Mouse (Mus musculus): ENCODE measurements around the gene Cited4.
A peak's percentile ranks its signal among the peaks of the same experiment; 100 is the strongest.

Gene Cited4

DNA sequence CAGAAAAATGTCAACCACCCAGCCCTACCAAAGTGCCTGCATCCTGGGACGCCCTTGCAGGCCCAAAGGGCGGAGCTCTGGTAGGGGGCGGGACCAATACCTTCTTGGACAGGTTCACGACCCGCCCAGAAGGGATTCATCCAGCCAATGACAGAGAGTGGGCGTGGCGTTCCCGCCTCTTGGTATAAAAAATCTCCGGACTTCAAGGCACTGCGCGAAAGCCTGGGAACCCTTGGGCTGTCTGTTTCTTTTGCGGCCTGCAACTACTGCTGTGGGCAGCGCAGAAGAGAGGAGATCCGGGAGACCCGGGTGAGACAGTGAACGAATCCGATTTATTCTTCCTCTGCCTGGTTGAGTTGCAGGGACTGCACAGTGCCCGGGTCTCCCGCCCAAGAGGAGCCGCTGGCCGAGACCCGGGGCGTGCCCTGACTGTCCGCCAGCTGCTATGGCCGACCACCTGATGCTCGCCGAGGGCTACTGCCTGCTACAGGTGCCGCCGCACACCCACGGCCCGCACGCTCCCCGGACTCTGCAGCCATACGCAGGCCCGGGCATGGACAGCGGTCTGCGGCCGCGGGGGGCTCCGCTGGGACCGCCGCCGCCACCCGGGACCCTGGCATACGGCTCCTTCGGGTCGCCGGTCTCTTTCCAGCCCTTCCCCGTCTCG, at the start of gene Cited4:
Gene Cited4 (plus strand): TSS at position 215 of the 667 bp plus-strand sequence.
- peak; percentile 86 to 87 for DNase-seq

DNA sequence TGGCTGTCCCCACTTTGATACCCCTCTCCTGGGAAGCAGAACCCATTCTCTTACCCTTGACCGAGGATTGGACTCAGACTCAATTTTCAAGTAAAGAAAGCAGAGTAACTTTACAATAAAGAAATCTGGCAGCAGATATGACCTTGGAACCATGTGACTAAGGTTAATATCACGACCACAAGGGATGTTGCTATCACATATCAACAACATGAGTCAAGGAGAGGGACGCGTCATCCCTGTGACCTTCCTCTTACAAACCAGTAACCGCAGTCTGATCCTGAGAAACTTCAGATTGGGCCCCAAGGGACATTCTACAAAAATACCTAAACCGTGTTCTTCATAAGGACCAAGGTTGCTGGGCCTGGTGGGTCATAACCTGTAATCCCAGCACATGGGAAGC, 38.6 kb upstream of the Cited4 start:
- DNase-seq = no peak

DNA sequence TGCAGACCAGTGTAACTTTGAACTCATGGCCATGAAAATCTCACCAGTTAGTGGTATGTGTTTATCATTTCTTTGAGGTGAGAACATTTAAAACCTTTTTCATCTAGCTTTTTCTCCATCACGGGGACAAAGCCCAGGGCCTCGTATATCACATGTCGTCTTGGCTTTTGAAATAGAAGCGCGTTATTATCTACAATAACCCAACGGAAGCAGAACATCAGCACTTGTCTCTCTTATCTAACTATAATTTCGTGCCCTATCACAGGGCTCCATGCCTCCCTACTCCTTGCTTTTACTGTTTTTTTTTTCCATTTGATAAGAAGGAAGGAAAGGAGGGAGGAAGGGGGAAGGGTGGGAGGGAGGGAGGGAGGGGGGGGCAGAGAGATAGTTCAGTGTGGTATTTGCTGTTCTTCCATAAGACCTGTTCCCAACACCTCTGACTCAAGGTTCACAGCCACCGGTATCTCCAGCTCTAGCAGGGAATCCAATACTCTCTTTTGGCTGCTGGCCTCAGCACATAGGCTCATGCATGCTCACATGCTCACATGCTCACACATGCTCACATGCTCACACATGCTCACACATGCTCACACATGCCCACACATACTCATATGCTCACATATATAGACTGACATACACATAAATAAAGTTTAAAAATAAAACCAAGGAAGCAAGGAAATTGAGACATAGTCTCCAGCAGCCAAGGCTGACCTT, 36.0 kb upstream of the Cited4 start:
- no peak for DNase-seq

DNA sequence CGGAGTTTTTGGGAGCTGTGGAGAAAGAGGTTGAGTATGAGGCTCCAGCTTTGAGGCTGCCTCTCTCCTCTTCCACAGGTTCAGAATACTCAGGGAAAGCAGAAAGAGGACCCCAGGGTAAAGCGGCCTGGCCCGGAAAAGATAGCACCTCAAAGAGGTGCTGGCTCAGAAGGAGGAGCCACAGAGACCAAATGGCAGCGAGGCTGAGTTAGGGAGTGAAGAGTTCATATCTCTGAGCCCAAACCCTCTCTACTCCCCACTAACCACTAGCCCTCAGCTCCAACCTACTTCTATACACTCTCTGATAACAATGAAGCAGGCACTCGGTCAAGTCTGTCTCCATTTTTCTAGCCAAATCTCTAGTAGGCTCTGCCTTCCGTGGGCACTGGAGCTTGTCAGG, 34.5 kb upstream of the Cited4 start:
- DNase-seq = no peak

DNA sequence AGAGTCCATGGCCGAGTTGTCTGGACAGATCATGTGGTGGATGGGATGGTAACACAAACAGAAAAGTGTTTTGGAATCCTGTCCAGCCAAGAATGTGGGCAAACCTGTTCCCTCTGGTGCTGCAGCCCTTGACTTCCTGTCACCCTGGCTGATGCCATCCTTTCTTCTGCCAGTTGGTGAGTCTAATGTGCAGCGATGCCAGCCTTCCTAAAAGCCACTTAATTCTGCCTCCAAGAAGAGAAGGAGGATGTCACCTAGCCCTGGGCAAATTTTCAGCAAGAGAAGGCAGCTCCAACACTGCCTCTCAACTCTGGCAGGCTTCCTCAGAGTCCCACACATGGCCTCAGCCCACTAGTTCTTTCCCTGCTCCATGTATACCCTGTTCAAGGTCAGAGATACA, 31.0 kb upstream of the Cited4 start:
- peak; percentile 41 to 46 for DNase-seq

DNA sequence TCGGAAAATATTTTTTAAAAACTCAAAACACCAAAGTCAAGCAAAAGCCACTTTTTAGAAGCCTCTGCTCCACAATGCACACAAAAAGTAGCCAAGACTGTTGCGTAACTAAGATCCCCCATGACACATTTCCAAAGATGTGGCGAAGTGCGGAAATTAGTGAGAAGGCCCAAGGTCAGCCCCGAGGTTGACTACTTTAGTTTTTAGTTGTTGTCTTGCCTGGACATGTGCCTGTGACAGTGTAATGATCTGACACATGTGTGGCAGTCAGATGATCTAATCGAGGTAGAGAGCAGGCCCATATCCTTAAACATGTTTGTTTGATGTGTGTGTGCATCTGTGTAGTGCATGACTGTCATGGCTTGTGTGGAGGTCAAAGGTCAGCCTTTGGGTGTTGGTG, 24.4 kb upstream of the Cited4 start:
- no peak for DNase-seq

DNA sequence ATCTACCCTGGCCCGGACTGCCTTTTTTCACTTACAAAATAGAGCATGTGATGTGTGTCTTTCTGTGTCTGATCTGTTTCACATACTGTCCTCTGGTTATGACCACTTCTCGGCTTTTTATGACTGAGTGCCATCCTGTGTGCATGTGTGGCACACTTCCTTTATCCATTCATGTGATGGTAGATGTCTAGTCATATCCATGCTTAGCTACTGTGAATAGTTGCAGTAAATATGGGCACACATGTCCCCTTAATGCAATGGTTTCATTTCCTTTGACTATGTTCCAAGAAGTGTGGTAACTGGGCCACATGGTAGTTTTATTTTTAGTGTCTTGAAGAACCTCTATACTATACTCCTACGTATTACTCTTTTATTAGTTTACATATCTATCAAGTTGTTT, 22.5 kb upstream of the Cited4 start:
- no peak for DNase-seq

DNA sequence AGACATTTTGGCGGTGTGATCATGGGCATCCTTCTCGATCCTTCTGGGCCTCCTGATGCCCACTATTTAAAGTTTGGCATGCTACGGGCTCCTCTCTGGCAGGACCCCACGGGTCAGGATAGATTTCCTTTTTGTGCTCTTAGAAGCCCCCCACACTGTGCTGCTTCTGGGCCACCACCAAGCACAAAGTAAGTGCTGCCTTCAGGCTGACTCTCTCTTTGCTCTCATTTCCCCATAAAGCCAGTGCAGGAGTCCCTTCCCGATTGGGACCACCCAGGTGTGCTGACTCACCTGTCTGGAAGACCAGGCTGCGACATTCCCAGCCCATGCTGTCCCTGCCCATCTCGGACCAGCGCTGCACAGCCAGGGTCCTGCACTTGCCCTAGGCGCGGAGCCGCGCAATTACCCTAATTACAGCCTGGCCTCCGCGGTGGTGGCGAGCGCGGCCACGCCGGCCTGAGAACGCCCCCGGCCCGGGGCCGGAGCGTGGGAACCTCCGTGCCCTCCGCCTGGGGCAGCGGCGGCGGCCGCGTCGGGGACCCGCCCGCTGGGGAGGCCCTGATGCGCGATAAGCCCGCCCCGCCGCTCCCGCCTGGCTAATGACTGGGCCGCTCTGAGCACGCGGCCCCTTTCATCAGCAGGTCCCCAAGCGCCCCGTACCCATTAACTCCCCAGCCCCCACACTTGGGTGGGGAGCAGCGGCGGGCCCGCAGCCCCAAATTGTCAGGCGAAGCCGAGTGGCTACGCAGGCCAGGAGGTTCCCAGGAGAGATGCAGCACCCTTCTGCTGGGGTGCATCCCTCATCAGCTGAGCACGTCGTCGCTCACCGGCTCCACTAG, 16.8 kb upstream of the Cited4 start:
- DNase-seq = peak; percentile 54 to 62

DNA sequence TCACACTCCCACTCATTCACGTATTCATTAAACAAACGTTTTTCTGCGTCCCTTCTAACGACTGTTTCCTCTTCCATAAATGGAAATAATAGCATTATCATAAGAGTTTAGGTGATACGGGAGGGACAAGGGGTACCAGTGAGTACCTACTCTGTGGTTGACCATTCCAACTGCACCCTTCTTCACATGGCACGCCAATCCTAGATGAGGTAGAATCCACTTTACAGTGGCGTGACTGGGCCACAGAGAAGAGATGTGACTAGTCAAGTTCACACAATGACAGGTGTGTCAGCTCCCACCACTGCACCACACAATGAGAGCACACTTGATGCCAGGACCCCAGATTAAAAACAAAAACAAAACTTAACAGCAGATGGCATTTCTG, 16.2 kb upstream of the Cited4 start:
- DNase-seq = peak; percentile 25 to 34

DNA sequence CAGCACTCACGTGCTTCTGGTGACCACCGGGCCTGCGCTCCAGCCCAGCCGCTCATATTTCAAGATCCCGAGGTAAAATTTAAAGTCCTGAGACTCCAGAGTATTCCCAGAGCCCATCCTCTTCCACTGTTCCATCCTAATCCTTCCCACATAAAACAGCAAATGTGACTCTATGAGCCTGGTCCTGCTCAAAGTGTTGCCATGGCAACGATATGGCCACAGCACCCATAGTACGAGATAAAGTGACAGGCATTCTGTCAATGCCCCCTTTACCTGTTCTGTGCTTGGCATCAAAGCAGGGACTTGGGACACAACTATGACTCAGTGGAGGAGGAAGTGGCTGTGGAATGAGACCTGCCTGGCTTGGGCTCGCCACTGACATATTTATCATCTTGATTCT, 10.5 kb upstream of the Cited4 start:
- DNase-seq = no peak

DNA sequence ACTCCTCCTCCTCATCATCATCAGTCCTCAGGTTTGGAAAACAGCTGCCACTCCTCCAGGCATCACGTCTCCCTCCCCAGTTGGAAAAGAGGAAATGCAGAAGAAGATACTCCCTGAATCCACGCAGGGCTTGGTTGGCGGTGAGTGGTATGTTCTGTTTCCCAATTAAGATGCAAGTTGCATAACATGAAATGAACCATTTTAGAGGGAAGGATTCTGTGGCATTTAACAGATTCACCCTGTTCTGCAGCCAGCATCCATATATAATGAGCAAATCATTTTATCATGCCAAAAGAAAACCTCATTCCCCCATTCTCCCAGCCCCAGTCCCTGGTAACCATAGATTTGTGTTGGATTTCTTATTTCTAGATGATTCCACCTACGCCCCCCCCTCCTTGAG, 5.9 kb upstream of the Cited4 start:
- no peak for DNase-seq

DNA sequence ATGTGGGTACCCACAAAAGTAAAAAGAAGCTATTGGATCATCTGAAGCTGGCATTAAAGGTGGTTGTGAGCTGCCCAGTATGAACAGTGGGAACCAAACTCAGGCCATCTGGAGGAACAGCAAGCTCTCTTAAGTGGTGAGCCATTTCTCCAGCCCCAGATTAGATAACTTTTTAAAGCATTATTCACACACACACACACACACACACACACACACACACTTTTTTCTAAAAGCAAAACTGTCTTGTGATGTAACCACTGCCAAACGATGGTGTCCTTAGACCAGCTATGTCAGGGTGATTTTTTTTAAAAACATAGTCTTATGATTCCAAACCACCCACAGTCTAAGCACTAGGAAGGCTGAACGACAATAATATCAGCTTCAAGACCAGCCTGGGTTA, 1.8 kb upstream of the Cited4 start:
- no peak for DNase-seq

DNA sequence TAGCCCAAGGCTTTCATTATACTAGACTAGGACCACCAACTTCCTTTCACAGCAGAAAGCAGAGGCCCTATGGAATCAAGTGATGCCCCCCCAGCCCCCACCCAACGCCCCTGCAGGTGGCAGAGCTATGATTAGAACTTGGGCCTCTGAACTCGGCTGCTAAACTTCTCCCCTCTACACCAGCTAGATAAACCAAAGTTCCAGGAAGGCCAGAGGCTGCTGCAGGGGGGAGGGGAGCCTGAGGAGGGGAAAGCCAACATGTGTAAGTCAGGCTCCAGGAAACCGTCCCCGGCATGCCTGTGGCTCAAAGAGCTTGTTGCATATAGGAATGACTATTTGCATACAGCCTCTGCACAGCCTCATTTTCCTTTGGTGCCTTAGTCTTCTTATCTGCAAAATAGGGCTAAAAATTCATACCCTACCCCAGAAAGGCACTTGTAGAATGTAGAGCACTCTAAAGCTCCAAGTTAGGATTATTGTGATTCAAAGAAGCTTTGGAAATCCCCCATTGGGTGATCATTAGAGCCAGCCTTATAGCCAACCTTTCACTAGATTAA, 1.1 kb upstream of the Cited4 start:
- DNase-seq = no peak

DNA sequence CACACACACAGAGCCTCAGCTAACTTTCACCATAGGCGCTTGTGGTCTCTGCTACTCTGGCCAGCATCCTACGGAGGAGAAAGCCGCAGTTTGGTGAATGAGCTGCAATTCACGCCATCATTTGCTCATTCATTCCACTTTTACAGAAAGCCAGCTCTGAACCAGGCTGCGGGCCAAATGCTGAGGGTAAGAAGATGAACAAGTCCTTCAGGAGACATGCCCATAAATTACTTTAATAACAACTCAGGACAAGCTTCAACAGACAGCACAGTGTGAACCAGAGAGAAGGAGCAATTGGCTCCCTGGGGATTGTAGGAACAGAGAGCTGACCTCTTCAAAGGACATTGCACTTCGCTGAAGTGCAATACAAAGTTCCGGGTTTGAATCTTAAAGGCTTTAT, 590 bp upstream of the Cited4 start:
- peak; percentile 29 to 31 for DNase-seq

DNA sequence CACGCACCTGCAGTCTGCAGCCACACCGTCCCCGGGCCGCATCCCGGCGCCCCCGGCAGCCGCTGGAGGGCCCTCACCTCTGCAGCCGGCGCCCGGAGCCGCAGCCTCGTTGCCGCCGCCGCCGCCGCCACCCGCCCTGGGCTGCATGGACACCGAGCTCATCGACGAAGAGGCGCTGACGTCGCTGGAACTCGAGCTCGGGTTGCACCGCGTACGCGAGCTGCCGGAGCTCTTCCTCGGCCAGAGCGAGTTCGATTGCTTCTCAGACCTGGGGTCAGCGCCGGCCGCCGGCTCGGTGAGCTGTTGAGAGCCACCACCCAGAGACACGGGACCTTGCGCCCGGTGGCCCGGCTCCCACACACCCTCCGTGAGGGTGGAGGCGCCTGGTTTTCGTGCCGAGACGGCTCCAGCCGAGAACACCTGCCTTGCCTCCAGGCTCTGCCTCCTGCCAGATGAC, 701 bp downstream of the Cited4 start:
- DNase-seq = peak; percentile 62 to 69

DNA sequence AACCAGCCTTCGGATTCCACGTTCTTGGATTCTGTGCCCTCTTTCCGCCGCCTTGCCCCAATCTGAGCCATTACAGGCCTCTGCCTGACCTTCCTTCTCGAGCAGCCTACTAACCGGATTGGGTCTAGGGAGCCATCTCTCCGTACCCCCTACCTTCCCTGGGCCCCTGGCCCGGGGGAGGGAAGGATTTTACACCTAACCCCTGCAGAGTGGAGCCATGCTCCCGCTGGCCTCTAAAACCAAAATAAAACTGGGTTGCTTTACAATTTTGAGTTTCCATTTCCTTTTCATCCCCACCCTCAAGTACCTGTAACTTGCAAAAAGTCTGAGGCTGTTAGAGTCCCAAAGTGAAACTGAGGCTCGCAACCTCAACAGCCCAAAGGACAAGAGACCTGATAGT, 1.2 kb downstream of the Cited4 start:
- no peak for DNase-seq

DNA sequence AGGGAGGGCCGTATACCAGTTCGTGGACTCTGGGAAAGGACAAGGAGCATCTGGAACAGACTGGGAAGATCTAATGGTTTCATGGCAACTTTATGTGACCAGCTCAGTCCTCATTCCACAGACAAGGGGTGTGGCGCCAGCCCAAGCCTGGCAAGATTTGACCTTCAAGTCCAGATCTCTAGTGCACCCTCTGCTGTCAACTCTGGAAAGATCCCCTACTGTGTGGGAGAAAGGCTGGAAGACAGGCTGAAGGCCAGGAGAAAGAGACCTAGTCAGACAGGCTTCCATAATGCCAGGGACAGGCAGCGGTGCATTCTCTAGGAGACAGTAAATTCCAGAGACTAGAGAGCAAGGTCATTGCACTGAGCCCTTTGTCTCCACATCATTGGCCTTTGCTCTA, 2.2 kb downstream of the Cited4 start:
- peak in 1 of 2 experiments; percentile 24 for DNase-seq

DNA sequence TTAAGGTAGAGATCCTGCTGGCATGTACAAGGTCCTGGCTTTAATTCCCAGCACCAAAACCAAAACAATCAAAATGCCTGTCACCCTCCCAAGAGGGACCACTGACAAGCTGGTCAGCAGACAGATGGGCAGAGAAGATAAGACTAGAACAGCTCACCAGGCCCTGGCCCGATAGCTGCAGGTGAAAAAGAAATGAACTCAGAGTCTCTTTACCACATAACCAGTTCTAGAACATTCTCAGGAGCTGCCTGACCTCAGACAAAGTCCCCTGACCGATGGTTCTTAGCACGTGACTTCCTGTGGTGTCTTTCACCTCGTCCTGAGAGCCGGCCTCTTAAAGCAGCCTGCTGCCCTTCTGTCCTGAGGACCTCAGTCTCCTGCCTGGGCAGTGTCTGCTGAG, 3.2 kb downstream of the Cited4 start:
- DNase-seq = no peak

DNA sequence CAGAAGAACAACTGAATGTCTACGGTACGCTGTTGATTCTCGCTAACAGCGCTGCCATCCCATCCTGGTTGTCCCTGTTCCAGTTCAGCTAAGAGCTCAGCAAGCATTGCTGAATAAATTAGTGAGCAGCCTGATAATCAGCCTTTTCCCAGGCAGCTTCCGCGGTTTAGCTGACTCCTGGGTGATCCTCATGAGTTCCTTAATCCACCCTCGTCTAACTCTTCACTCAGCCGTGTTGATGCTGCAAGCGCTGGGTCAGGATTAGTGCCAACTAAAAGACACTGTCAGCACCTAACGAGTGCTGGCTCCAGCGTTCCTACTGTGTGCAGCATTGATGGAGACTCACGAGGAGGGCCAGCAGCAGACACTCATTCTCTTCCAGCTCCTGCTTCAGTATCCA, 4.7 kb downstream of the Cited4 start:
- DNase-seq = no peak

DNA sequence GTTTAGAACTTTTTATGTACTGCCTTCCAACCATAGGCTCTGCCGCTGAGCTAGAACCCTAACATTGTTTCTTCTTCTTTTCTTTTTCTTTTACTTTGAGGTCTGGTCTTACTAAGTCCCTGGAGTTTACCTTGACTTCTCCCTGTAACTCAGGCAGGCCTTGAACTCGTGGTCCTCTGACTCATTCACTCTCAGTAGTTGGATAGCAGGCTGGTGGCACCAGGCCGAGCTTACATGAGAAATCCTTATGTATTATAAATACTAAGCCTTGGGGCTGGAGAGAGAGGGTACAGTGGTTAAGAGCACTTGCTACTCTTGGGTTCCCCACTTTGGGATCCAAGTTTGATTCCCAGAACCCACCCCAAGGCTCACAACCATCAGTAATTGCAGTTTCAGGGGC, 7.2 kb downstream of the Cited4 start:
- no peak for DNase-seq

DNA sequence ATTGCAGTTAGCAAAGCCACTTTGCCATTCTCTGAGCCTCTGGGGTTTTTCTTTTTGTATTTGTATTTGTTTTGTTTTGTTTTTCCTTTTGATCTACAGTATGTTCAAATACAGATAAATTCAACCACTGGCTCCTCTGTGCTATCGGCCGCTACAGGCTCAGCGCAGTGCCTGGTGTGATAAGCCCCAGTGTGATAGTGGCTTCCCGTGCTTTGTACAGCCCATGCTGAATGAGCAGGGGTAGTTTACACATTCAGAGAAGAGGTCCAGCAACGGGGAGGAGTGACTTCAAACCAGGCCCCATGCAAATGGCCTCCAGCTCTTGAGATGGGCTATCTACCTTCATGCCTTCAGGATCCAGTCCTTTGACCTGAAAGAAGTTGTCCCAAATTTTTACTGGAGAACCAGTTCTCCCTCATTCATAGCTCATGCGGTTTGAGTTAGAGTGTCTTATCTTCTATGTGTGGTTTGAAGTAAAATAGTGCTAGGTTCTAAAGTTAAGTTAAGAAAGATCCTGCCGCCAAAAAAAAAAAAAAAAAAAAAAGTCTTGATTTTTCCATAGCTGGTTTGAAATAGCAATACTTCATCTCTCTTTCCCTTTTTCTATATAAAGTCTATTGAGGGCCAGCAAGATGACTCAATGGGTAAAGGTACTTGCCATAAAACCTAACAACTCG, 8.5 kb downstream of the Cited4 start:
- no peak for DNase-seq

DNA sequence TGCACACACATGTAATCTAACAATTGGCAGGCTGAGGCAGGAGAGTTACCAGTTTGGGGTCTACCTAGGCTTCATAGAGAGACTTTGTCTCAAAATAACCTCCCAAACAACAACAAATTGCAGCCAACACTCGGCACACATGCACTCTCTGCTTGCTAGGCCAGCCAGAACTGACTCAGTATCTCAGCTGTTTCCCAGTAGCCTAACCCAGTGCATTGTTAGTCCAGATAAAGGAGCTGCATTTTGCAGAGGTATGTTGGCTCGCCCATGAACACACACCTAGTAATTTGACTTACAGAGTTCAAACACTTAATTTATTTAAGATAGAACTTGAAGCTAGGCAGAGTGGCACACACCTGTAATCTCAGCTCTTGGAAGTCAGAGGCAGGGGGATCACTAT, 9.3 kb downstream of the Cited4 start:
- no peak for DNase-seq

DNA sequence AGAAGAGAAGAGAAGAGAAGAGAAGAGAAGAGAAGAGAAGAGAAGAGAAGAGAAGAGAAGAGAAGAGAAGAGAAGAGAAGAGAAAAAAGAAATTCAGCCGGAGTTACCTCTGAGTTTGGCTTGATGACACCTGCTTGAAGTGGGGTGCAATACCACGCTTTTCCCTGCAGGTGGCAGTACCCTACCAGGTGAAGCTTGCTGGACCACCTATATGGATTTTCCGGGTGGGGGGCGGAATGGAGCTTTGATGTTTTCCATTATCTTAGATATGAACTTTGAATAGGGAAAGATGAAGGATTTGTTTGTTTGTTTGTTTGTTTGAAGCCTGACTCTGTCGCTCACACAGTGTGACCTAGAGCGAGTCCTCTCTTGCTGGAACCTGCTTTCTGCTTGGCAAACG, 14.6 kb downstream of the Cited4 start:
- DNase-seq = peak; percentile 78 to 84

All from cerebellum, postnatal 10 days (tissue).